Mouse (Mus musculus): ENCODE results near the gene Mfsd4b5. TPM values are rescaled to one million over a fixed set of nuclear protein-coding genes. Genes with fewer than 3 reads are reported as not detected.

Gene Mfsd4b5
- polyA plus RNA-seq (2012): not detected in 2 replicates

DNA sequence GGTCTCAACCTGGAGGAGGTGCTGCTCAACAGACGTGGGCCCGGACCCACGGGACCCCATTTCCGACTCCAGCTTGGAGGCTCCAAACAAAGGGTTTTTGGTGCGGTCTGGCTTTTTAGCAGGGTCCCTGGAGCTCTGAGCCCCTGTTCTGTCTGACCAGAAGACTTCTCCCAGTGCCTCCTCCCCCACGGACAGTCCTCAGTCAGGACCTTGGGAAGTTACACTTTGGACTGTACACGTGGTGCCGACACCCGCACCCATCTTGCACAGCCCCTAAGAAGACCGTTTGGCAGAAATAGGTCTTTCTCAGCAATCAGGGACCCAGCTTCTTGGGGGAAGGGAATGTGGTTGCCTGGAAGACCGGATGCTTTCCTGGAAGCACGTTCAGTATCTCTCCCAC, at the start of gene Mfsd4b5:
Gene Mfsd4b5 (minus strand): TSS at position 181 of the 400 bp plus-strand sequence.
- no peaks in the 10 kb centered on the region for H3K9me3 ChIP-seq (ENCODE audit: control insufficient read depth, low read length)
- H3K4me1 ChIP-seq (ENCODE audit: control insufficient read depth): peaks cover 8% of the 10 kb centered on the region
- no peak within 1 kb of the TSS for H3K4me3 ChIP-seq (replicated peaks)
- no peaks in the 10 kb centered on the region for H3K36me3 ChIP-seq (ENCODE audit: control insufficient read depth)
- TF ChIP-seq GATA1 (IDR thresholded peaks at IDR 0.05; ENCODE audit: low read length): no peak
- H3K27me3 ChIP-seq (ENCODE audit: control insufficient read depth): no peaks in the 10 kb centered on the region

DNA sequence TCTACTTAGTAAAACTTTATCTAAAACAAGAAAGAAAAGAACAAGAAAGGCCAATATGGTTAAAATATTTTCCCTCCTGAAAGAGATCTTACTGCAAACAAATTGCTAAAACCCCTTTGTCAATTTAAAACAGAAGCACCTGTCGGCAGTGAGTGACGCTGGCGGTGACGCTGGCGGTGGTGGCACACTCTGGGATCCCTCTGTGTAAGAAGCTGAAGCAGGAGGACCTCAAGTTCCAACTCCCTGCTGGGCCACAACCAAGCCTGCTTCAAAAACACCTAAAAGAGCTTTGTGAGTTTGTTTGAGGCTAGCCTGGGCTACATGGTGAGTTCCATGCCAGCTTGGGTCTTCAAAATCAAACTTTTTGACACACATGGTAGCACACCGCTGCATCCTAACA, 48.5 kb upstream of the Mfsd4b5 start:
- Histone ChIP-seq H3K36me3 (ENCODE audit: control insufficient read depth) (peaks cover 85% of the 10 kb centered on the region), H3K9me3 (ENCODE audit: control insufficient read depth, low read length) (no peaks in the 10 kb centered on the region), H3K27me3 (ENCODE audit: control insufficient read depth) (no peaks in the 10 kb centered on the region), H3K4me3 (replicated peaks) (no peak overlapping the region), H3K4me1 (ENCODE audit: control insufficient read depth) (no peaks in the 10 kb centered on the region)
- no peak for TF ChIP-seq GATA1 (IDR thresholded peaks at IDR 0.05; ENCODE audit: low read length)
- TF ChIP-seq TAL1 (IDR thresholded peaks at IDR 0.05; ENCODE audit: low read length): no peak

DNA sequence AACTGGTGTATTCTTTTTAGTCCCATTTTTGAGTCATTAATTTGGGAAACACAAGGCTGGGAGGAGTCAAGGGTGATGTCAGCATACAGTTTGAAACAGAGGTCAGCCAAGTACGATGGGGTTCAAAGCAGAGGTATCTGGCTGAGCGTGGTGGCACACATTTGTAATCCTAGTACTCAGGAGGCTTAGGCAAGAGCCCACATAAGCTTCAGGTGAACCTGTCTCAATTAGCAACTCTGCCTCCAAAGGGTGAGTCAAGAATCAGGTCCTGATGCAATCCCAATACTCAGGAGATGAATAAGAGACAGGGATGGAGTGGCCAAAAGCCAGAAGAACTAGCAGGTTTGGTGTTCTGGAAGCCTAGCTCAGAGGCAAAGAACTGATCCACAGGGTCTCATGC, 46.5 kb upstream of the Mfsd4b5 start:
- Histone ChIP-seq H3K4me1 (ENCODE audit: control insufficient read depth) (no peaks in the 10 kb centered on the region), H3K36me3 (ENCODE audit: control insufficient read depth) (peaks cover 64% of the 10 kb centered on the region), H3K4me3 (replicated peaks) (no peak overlapping the region), H3K27me3 (ENCODE audit: control insufficient read depth) (no peaks in the 10 kb centered on the region), H3K9me3 (ENCODE audit: control insufficient read depth, low read length) (no peaks in the 10 kb centered on the region)
- TF ChIP-seq TAL1 (IDR thresholded peaks at IDR 0.05; ENCODE audit: low read length): no peak

DNA sequence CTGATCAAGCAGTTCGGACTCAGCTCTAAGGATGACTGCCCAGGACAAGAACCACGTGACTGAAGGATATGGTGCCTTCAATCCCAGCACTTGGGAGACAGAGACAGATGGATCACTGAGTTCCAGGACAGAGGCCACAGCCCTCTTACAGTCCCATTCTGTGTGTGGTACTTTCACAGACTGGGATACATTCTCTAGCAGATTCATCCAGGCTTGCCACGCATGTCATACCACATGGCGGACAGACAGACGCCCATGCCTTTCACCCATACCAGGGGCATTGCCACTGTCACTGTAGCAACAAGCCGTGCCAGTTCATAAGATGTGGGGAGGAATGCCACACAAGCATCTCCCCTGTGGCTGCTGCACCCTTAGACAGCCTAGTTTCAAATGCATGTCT, 44.3 kb upstream of the Mfsd4b5 start:
- no peak overlapping the region for H3K4me3 ChIP-seq (replicated peaks)
- no peaks in the 10 kb centered on the region for H3K4me1 ChIP-seq (ENCODE audit: control insufficient read depth)
- H3K27me3 ChIP-seq (ENCODE audit: control insufficient read depth): peaks cover under 1% of the 10 kb centered on the region; the same call in 1 of the 2 replicates
- peaks cover 42% of the 10 kb centered on the region for H3K36me3 ChIP-seq (ENCODE audit: control insufficient read depth)
- H3K9me3 ChIP-seq (ENCODE audit: control insufficient read depth, low read length): no peaks in the 10 kb centered on the region
- TF ChIP-seq TAL1 (IDR thresholded peaks at IDR 0.05; ENCODE audit: low read length) (no peak), GATA1 (IDR thresholded peaks at IDR 0.05; ENCODE audit: low read length) (no peak)

GRCm38 (mm10) chr10:40029610-40030009, 43.2 kb upstream of the Mfsd4b5 start:
- Histone ChIP-seq H3K36me3 (ENCODE audit: control insufficient read depth) (peaks cover 31% of the 10 kb centered on the region), H3K27me3 (ENCODE audit: control insufficient read depth) (peaks cover 11% of the 10 kb centered on the region)
- TF ChIP-seq GATA1 (IDR thresholded peaks at IDR 0.05; ENCODE audit: low read length) (no peak), TAL1 (IDR thresholded peaks at IDR 0.05; ENCODE audit: low read length) (no peak)

GRCm38 (mm10) chr10:40028091-40028490, 41.6 kb upstream of the Mfsd4b5 start:
- peaks cover 18% of the 10 kb centered on the region for H3K36me3 ChIP-seq (ENCODE audit: control insufficient read depth)
- no peak overlapping the region for H3K4me3 ChIP-seq (replicated peaks)
- no peaks in the 10 kb centered on the region for H3K9me3 ChIP-seq (ENCODE audit: control insufficient read depth, low read length)

More at GRCm38 (mm10) chr10:40029610-40030009, 43.2 kb upstream of the Mfsd4b5 start:
- H3K4me1 ChIP-seq (ENCODE audit: control insufficient read depth): peaks cover 8% of the 10 kb centered on the region
- no peak overlapping the region for H3K4me3 ChIP-seq (replicated peaks)
- no peaks in the 10 kb centered on the region for H3K9me3 ChIP-seq (ENCODE audit: control insufficient read depth, low read length)

DNA sequence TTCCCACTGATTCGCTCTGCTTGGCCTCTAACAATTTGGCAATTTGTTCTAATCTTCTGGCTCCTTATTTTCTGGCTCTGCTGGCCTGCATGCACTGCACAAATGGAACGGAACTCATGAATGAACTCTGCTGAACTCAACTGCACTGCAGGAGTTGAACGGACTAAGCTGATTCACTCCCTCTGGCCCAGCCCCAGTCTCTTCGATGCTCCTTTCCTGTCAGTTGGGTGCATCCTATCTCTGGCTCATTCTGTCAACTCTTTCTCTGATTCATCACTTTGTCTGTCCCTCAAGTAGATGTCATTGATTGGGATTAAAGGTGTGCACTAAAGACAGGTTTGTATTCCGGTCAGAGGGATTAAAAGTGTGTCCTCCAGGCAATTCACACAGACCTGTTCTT, 40.1 kb upstream of the Mfsd4b5 start:
- H3K4me3 ChIP-seq (replicated peaks): no peak overlapping the region
- no peaks in the 10 kb centered on the region for H3K9me3 ChIP-seq (ENCODE audit: control insufficient read depth, low read length)
- H3K27me3 ChIP-seq (ENCODE audit: control insufficient read depth): peaks cover 38% of the 10 kb centered on the region
- H3K4me1 ChIP-seq (ENCODE audit: control insufficient read depth): peaks cover 9% of the 10 kb centered on the region
- peaks cover 3% of the 10 kb centered on the region for H3K36me3 ChIP-seq (ENCODE audit: control insufficient read depth)
- TF ChIP-seq GATA1 (IDR thresholded peaks at IDR 0.05; ENCODE audit: low read length): no peak
- no peak for TF ChIP-seq TAL1 (IDR thresholded peaks at IDR 0.05; ENCODE audit: low read length)

More at GRCm38 (mm10) chr10:40028091-40028490, 41.6 kb upstream of the Mfsd4b5 start:
- Histone ChIP-seq H3K4me1 (ENCODE audit: control insufficient read depth) (peaks cover 9% of the 10 kb centered on the region), H3K27me3 (ENCODE audit: control insufficient read depth) (peaks cover 26% of the 10 kb centered on the region)
- TF ChIP-seq GATA1 (IDR thresholded peaks at IDR 0.05; ENCODE audit: low read length) (no peak), TAL1 (IDR thresholded peaks at IDR 0.05; ENCODE audit: low read length) (no peak)

GRCm38 (mm10) chr10:40025560-40025959, 39.1 kb upstream of the Mfsd4b5 start:
- no peaks in the 10 kb centered on the region for H3K9me3 ChIP-seq (ENCODE audit: control insufficient read depth, low read length)
- H3K36me3 ChIP-seq (ENCODE audit: control insufficient read depth): no peaks in the 10 kb centered on the region; the same call in 1 of the 2 replicates
- no peak overlapping the region for H3K4me3 ChIP-seq (replicated peaks)
- peaks cover 44% of the 10 kb centered on the region for H3K27me3 ChIP-seq (ENCODE audit: control insufficient read depth)
- no peak for TF ChIP-seq GATA1 (IDR thresholded peaks at IDR 0.05; ENCODE audit: low read length)
- no peak for TF ChIP-seq TAL1 (IDR thresholded peaks at IDR 0.05; ENCODE audit: low read length)
- H3K4me1 ChIP-seq (ENCODE audit: control insufficient read depth): peaks cover 9% of the 10 kb centered on the region

GRCm38 (mm10) chr10:40024554-40025428, 38.3 kb upstream of the Mfsd4b5 start, which contains the start of gene Mfsd4b1:
TSS of gene Mfsd4b1 (minus strand) at chr10:40025268.
- Histone ChIP-seq H3K27me3 (ENCODE audit: control insufficient read depth) (peaks cover 47% of the 10 kb centered on the region), H3K4me1 (ENCODE audit: control insufficient read depth) (peaks cover 9% of the 10 kb centered on the region), H3K4me3 (replicated peaks) (peak within 1 kb of the TSS; percentile 52), H3K36me3 (ENCODE audit: control insufficient read depth) (no peaks in the 10 kb centered on the region), H3K9me3 (ENCODE audit: control insufficient read depth, low read length) (no peaks in the 10 kb centered on the region)
- TF ChIP-seq TAL1 (IDR thresholded peaks at IDR 0.05; ENCODE audit: low read length): no peak
- no peak for TF ChIP-seq GATA1 (IDR thresholded peaks at IDR 0.05; ENCODE audit: low read length)

Measured in erythroblast, embryonic 14.5 days (primary cell).